In genomic region chr5:35701042-35701441, GRCm38 (mm10) we compare ENCODE assay signal across 9 mouse cellular contexts. TPM values are rescaled to one million over a fixed set of nuclear protein-coding genes. Genes with fewer than 3 reads are reported as not detected.
DNase-seq lines count a peak whose midpoint lies in the region; ATAC-seq and TF ChIP-seq lines count a peak whose summit lies in the region.
"Had no signal": no experiment of that assay in that cellular context is flagged by ENCODE, and none has a peak within 500 bp of the region (broad histone marks: within the 10 kb centered on the region; RNA-seq: fewer than 3 reads in every experiment).

No protein-coding gene starts in this region.

- no peak for TF ChIP-seq POLR2A in ES-Bruce4 (IDR thresholded peaks at IDR 0.05; ENCODE audit: insufficient read depth, low read length)

- no peak overlapping the region for H3K27ac ChIP-seq in ES-Bruce4 (ENCODE audit: insufficient read depth, low read length)
- H3K27ac ChIP-seq in lung, embryonic 14.5 days (ENCODE audit: low read depth), result no peak overlapping the region
- H3K27ac ChIP-seq: heart, embryonic 15.5 days had no signal

- H3K9me3 ChIP-seq in ES-Bruce4 (replicated peaks; ENCODE audit: control insufficient read depth, insufficient read depth, low read length, poor library complexity, severe bottlenecking), result no peaks in the 10 kb centered on the region
- no peaks in the 10 kb centered on the region for H3K9me3 ChIP-seq in lung, embryonic 14.5 days (ENCODE audit: low read depth, low read length)
- H3K9me3 ChIP-seq: heart, embryonic 15.5 days had no signal

- no peaks in the 10 kb centered on the region for H3K36me3 ChIP-seq in ES-Bruce4 (ENCODE audit: control insufficient read depth, insufficient read depth, low read length, poor library complexity, severe bottlenecking)
- no peaks in the 10 kb centered on the region for H3K36me3 ChIP-seq in lung, embryonic 14.5 days (ENCODE audit: insufficient read depth)
- H3K36me3 ChIP-seq: heart, embryonic 15.5 days had no signal

- H3K4me2 ChIP-seq in lung, embryonic 14.5 days, result no peak overlapping the region
- H3K4me2 ChIP-seq: heart, embryonic 15.5 days had no signal

- WGBS in lung, embryonic 14.5 days, result 40% methylated on average over 6 of the region's 6 CpGs

- H3K9ac ChIP-seq in ES-Bruce4 (ENCODE audit: low read depth, poor library complexity, severe bottlenecking), result no peak overlapping the region
- no peak overlapping the region for H3K9ac ChIP-seq in lung, embryonic 14.5 days
- H3K9ac ChIP-seq: heart, embryonic 15.5 days had no signal

- no peak overlapping the region for H3K4me3 ChIP-seq in ES-Bruce4 (ENCODE audit: low read depth, low read length)
- no peak overlapping the region for H3K4me3 ChIP-seq in lung, embryonic 14.5 days (ENCODE audit: low read depth, low read length)
- H3K4me3 ChIP-seq: heart, embryonic 15.5 days had no signal

- TF ChIP-seq CTCF in ES-Bruce4 (IDR thresholded peaks at IDR 0.05; ENCODE audit: low read depth, low read length), result peak; percentile 95
- peak; percentile 87 for TF ChIP-seq CTCF in lung, embryonic 14.5 days (IDR thresholded peaks at IDR 0.05; ENCODE audit: low read depth)

- peak; percentile 59 for DNase-seq in A20 (ENCODE audit: low read depth, low spot score)
- DNase-seq in cerebellum, adult 18-20 months, result peak; percentile 71 to 80
- peak; percentile 87 for DNase-seq in gastrocnemius, postnatal 10 days
- peak; percentile 75 to 85 for DNase-seq in kidney, postnatal 25 days
- DNase-seq in lung, embryonic 14.5 days, result peak; percentile 83
- peak; percentile 39 to 48 for DNase-seq in right cerebral cortex, postnatal 36 days (ENCODE audit: low spot score in 2 of 2)

- 0 out of 2 replicates have a peak, but pooled peaks have one; percentile 23 for ATAC-seq in lung, embryonic 14.5 days (ENCODE audit: insufficient read depth)
- no peak for ATAC-seq in activated CD4-positive, CD25-positive, alpha-beta regulatory T cell, adult 4 months

- no peaks in the 10 kb centered on the region for H3K4me1 ChIP-seq in ES-Bruce4 (ENCODE audit: control insufficient read depth, insufficient read depth, low read length)
- H3K4me1 ChIP-seq in lung, embryonic 14.5 days (ENCODE audit: insufficient read depth), result no peaks in the 10 kb centered on the region
- H3K4me1 ChIP-seq: heart, embryonic 15.5 days had no signal

- no peaks in the 10 kb centered on the region for H3K27me3 ChIP-seq in ES-Bruce4 (ENCODE audit: control insufficient read depth, insufficient read depth, low read length, poor library complexity, severe bottlenecking)
- no peaks in the 10 kb centered on the region for H3K27me3 ChIP-seq in lung, embryonic 14.5 days (ENCODE audit: insufficient read depth, low read length)

- TF ChIP-seq EP300 in ES-Bruce4 (IDR thresholded peaks at IDR 0.05; ENCODE audit: insufficient read depth, low read depth, low read length), result no peak

RNA-seq across cellular contexts. Expression of gene Htra3, which starts 21.5 kb away (rescaled TPM):
- polyA plus RNA-seq in ES-Bruce4 (2011; ENCODE audit: insufficient read depth, insufficient read length, low read depth, missing spikeins), result 1.9 and 2.0 TPM in 2 replicates
- total RNA-seq in gastrocnemius, postnatal 10 days (2021), result 10 to 100 TPM; 48.0 to 61.7 TPM
- 19.6 and 21.9 TPM in 2 replicates for polyA plus RNA-seq in lung, embryonic 14.5 days (2014; fragmentation: Nextera tagmentation; extraction: Ambion mirVana)
- not detected for polyA plus RNA-seq in activated CD4-positive, CD25-positive, alpha-beta regulatory T cell, adult 4 months (2017; shearing (Covaris generic))

RNA-seq across cellular contexts. Expression of gene Sh3tc1, which starts 38.7 kb away (rescaled TPM):
- polyA plus RNA-seq in ES-Bruce4 (2011; ENCODE audit: insufficient read depth, insufficient read length, low read depth, missing spikeins), result 3.6 and 5.1 TPM in 2 replicates
- 1 to 10 TPM; 3.7 to 5.2 TPM for total RNA-seq in gastrocnemius, postnatal 10 days (2021)
- 8.7 and 10.6 TPM in 2 replicates for polyA plus RNA-seq in lung, embryonic 14.5 days (2014; fragmentation: Nextera tagmentation; extraction: Ambion mirVana)
- 1 to 10 TPM; 2.1 to 2.5 TPM for polyA plus RNA-seq in activated CD4-positive, CD25-positive, alpha-beta regulatory T cell, adult 4 months (2017; shearing (Covaris generic))

RNA-seq across cellular contexts. Expression of gene Ablim2, which starts 56.6 kb away (rescaled TPM):
- 3.8 and 6.1 TPM in 2 replicates for polyA plus RNA-seq in ES-Bruce4 (2011; ENCODE audit: insufficient read depth, insufficient read length, low read depth, missing spikeins)
- total RNA-seq in gastrocnemius, postnatal 10 days (2021), result 10 to 100 TPM; 51.3 to 68.7 TPM
- 0.36 and 0.45 TPM in 2 replicates for polyA plus RNA-seq in lung, embryonic 14.5 days (2014; fragmentation: Nextera tagmentation; extraction: Ambion mirVana)
- polyA plus RNA-seq in activated CD4-positive, CD25-positive, alpha-beta regulatory T cell, adult 4 months (2017; shearing (Covaris generic)), result 1 to 10 TPM; 1.5 to 1.9 TPM
